Mouse (Mus musculus) urinary bladder, postnatal 4 days (tissue): ENCODE results near the gene Stat4.
"Not testable (repeated sequence)": the region's sequence is repeated elsewhere in the genome, so short reads cannot be mapped to it uniquely, and the experiment has no call there.

Experiments used
- DNase-seq, 2 experiments: peaks; one replicate each; pipeline ENCODE4 v3.0.0; 2021 to 2022; ENCODE audit warnings: low spot score in 2 of 2

Stat4 gene

GRCm38 (mm10) chr1:52034816-52035752 is 48.1 kb downstream of the Stat4 start:
- DNase-seq, result no peak

GRCm38 (mm10) chr1:52039151-52039550 is 52.2 kb downstream of the Stat4 start:
- no peak for DNase-seq

GRCm38 (mm10) chr1:52039626-52040025 is 52.7 kb downstream of the Stat4 start:
- DNase-seq, result no peak

- no peak for DNase-seq
Observed at GRCm38 (mm10) chr1:52040366-52041061, 53.6 kb downstream of the Stat4 start.

- no peak for DNase-seq
Observed at GRCm38 (mm10) chr1:52043191-52043590, 56.2 kb downstream of the Stat4 start.

- DNase-seq, result not testable (repeated sequence)
Observed at GRCm38 (mm10) chr1:52046891-52047290, 59.9 kb downstream of the Stat4 start.

- no peak for DNase-seq
Observed at GRCm38 (mm10) chr1:52048711-52049110, 61.8 kb downstream of the Stat4 start.

GRCm38 (mm10) chr1:52049827-52050226 is 62.9 kb downstream of the Stat4 start:
- DNase-seq, result no peak

- no peak for DNase-seq
Observed at GRCm38 (mm10) chr1:52051542-52051941, 64.6 kb downstream of the Stat4 start.

- DNase-seq, result no peak
Observed at GRCm38 (mm10) chr1:52052910-52053309, 66.0 kb downstream of the Stat4 start.

- no peak for DNase-seq
Observed at GRCm38 (mm10) chr1:52055947-52056346, 69.0 kb downstream of the Stat4 start.

GRCm38 (mm10) chr1:52057153-52057552 is 70.2 kb downstream of the Stat4 start:
- no peak for DNase-seq

GRCm38 (mm10) chr1:52066276-52066675 is 79.3 kb downstream of the Stat4 start:
- DNase-seq, result no peak

- no peak for DNase-seq
Observed at GRCm38 (mm10) chr1:52066694-52067093, 79.7 kb downstream of the Stat4 start.

- no peak for DNase-seq
Observed at GRCm38 (mm10) chr1:52079724-52080367, 92.9 kb downstream of the Stat4 start.

- no peak for DNase-seq
Observed at GRCm38 (mm10) chr1:52080375-52080774, 93.4 kb downstream of the Stat4 start.

GRCm38 (mm10) chr1:52086236-52086635 is 99.3 kb downstream of the Stat4 start:
- DNase-seq, result no peak

GRCm38 (mm10) chr1:52087128-52087527 is 100.2 kb downstream of the Stat4 start:
- DNase-seq, result no peak

- no peak for DNase-seq
Observed at GRCm38 (mm10) chr1:52088634-52089033, 101.7 kb downstream of the Stat4 start.

GRCm38 (mm10) chr1:52098618-52099232 is 111.8 kb downstream of the Stat4 start:
- no peak for DNase-seq

GRCm38 (mm10) chr1:52100496-52100895 is 113.5 kb downstream of the Stat4 start:
- no peak for DNase-seq

- no peak for DNase-seq
Observed at GRCm38 (mm10) chr1:52102795-52103194, 115.8 kb downstream of the Stat4 start.
